Mouse (Mus musculus): ENCODE data around the gene Piwil1. TPM values are rescaled to one million over a fixed set of nuclear protein-coding genes. Genes with fewer than 3 reads are reported as not detected.

Gene Piwil1
- polyA plus RNA-seq (2015; fragmentation: Nextera tagmentation; extraction: Ambion mirVana): not detected in 2 replicates

DNA sequence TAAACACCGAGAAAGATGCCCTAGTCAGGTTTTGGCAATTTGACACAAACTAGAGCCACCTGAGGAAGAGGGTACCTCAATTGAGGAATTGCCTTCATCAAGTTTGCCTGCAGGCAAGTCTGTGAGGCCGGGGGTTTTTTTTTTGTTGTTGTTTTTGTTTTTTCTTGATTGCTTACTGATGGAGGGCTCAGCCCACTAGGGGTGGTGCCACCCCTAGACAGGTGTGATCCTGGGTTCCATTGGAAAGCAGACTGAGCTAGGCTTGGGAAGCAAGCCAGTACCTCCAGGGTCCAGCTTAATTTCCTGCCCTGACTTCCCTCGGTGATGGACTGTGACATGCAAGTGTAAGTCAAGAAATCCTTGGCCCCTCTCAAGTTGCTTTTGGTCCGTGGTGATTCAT is at the start of gene Piwil1:
Piwil1 (plus strand) TSS at position 301 of the 400 bp plus-strand sequence.
- no peaks in the 10 kb centered on the region for H3K36me3 ChIP-seq
- 68% methylated on average over 4 of the region's 4 CpGs for WGBS
- ATAC-seq (ENCODE audit: insufficient number of reproducible peaks, low FRiP score, low TSS enrichment, low read depth): no peak
- H3K9ac ChIP-seq: no peak within 1 kb of the TSS
- H3K9me3 ChIP-seq: no peaks in the 10 kb centered on the region
- H3K27ac ChIP-seq: no peak within 1 kb of the TSS
- H3K4me1 ChIP-seq: peaks cover 9% of the 10 kb centered on the region
- no peaks in the 10 kb centered on the region for H3K27me3 ChIP-seq
- H3K4me2 ChIP-seq: no peak within 1 kb of the TSS
- H3K4me3 ChIP-seq: no peak within 1 kb of the TSS

DNA sequence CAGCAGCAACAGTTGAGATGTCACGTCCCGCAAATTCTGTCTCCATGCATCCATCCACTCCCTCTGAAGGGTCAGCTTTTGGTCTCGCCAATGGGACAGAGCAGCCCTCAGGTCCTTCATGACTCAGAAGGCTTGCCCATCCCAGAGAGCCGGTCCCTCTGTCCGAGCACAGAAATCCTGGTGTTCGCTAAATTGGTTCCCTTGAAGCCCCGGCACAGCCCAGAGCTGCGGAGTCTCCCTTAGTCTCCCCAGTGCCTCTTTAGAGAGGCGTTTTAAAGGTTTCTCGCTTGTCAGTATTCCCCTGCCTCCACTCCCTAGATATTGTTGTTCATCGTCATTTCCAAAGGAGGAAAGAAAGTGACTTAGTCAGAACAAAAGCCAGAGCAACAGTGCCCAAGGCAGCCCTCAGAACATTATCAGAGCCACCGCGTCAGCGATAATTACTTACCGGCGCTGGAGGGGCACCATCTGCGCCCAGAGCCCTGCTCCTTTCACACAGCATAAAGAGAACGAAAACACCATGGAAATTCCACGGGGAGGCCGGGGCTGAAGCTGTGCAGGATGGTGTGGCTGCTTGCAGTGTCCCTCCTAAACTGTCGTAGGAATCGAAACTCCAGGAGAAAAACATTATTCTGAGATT is 45.7 kb upstream of the Piwil1 start:
- Histone ChIP-seq H3K4me3 (no peak overlapping the region), H3K36me3 (no peaks in the 10 kb centered on the region), H3K9ac (no peak overlapping the region), H3K9me3 (no peaks in the 10 kb centered on the region), H3K27me3 (no peaks in the 10 kb centered on the region), H3K27ac (no peak overlapping the region), H3K4me2 (peak overlapping the region; percentile 20), H3K4me1 (no peaks in the 10 kb centered on the region)
- ATAC-seq (ENCODE audit: insufficient number of reproducible peaks, low FRiP score, low TSS enrichment, low read depth): no peak
- 39% methylated on average over 22 of the region's 22 CpGs for WGBS

GRCm38 (mm10) chr5:128660101-128660500 is 42.2 kb upstream of the Piwil1 start:
- Histone ChIP-seq H3K4me3 (no peak overlapping the region), H3K36me3 (no peaks in the 10 kb centered on the region), H3K27ac (no peak overlapping the region), H3K4me2 (no peak overlapping the region), H3K4me1 (no peaks in the 10 kb centered on the region), H3K27me3 (no peaks in the 10 kb centered on the region), H3K9ac (no peak overlapping the region), H3K9me3 (no peaks in the 10 kb centered on the region)
- no peak for ATAC-seq (ENCODE audit: insufficient number of reproducible peaks, low FRiP score, low TSS enrichment, low read depth)
- 61% methylated on average over 8 of the region's 8 CpGs for WGBS

DNA sequence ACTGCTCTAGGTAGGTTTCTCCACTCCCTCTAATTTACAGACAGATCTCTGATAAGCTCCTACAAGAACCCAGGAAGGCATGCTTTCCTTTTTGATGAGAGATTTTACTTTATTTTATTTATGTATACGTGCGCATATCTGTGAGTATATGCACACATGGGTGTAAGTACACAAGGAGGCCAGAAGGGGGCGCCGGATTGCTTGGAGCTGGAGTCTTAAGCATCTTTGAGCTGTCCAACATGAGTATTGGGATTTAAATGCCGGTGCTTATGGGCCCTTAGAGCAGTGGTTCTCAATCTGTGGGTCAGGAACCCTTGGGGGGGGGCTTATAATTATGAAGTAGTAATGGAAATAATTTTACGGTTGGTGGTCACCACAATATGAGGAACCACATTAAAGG is 39.4 kb upstream of the Piwil1 start:
- WGBS: 96% methylated on average over 6 of the region's 6 CpGs

GRCm38 (mm10) chr5:128663976-128664375 is 38.3 kb upstream of the Piwil1 start:
- H3K27me3 ChIP-seq: no peaks in the 10 kb centered on the region
- H3K27ac ChIP-seq: no peak overlapping the region
- H3K4me1 ChIP-seq: peaks cover 11% of the 10 kb centered on the region
- H3K4me2 ChIP-seq: no peak overlapping the region
- no peak for ATAC-seq (ENCODE audit: insufficient number of reproducible peaks, low FRiP score, low TSS enrichment, low read depth)
- no peaks in the 10 kb centered on the region for H3K36me3 ChIP-seq
- H3K9me3 ChIP-seq: no peaks in the 10 kb centered on the region
- 72% methylated on average over 7 of the region's 7 CpGs for WGBS
- H3K4me3 ChIP-seq: no peak overlapping the region
- H3K9ac ChIP-seq: no peak overlapping the region

More for the DNA sequence above, 39.4 kb upstream of the Piwil1 start:
- Histone ChIP-seq H3K36me3 (no peaks in the 10 kb centered on the region), H3K4me2 (no peak overlapping the region), H3K4me3 (no peak overlapping the region), H3K4me1 (peaks cover 9% of the 10 kb centered on the region), H3K9me3 (no peaks in the 10 kb centered on the region), H3K9ac (no peak overlapping the region), H3K27ac (no peak overlapping the region), H3K27me3 (no peaks in the 10 kb centered on the region)
- no peak for ATAC-seq (ENCODE audit: insufficient number of reproducible peaks, low FRiP score, low TSS enrichment, low read depth)

DNA sequence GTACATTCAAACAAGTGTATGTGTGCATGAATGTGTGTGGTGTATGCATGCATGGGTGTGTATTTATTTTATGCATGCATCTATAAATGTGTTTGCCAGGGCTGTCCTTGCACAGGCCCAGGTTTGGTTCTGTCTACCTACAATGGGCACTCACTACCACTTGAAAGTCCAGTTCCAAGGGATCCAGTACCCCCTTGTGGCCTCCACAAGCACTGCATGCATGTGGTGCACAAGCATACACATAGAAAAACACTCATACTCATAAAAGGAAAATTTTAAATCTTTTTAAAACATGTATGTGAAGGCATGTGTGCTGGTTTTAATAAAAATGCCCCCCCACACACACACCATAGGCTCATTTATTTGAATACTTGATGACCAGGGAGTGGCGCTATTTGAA is 37.3 kb upstream of the Piwil1 start:
- WGBS: 97% methylated on average over 1 of the region's 1 CpGs
- H3K27me3 ChIP-seq: no peaks in the 10 kb centered on the region
- H3K4me3 ChIP-seq: no peak overlapping the region
- no peak for ATAC-seq (ENCODE audit: insufficient number of reproducible peaks, low FRiP score, low TSS enrichment, low read depth)
- H3K36me3 ChIP-seq: no peaks in the 10 kb centered on the region
- no peak overlapping the region for H3K27ac ChIP-seq
- H3K9ac ChIP-seq: no peak overlapping the region
- H3K4me2 ChIP-seq: no peak overlapping the region
- H3K4me1 ChIP-seq: peaks cover 11% of the 10 kb centered on the region
- H3K9me3 ChIP-seq: no peaks in the 10 kb centered on the region

GRCm38 (mm10) chr5:128667303-128667702 is 35.0 kb upstream of the Piwil1 start:
- Histone ChIP-seq H3K36me3 (no peaks in the 10 kb centered on the region), H3K27ac (no peak overlapping the region), H3K4me1 (peaks cover 11% of the 10 kb centered on the region), H3K4me3 (peak overlapping the region; percentile 20), H3K27me3 (no peaks in the 10 kb centered on the region), H3K9ac (no peak overlapping the region), H3K4me2 (peak overlapping the region; percentile 40), H3K9me3 (no peaks in the 10 kb centered on the region)
- ATAC-seq (ENCODE audit: insufficient number of reproducible peaks, low FRiP score, low TSS enrichment, low read depth): no peak
- 17% methylated on average over 7 of the region's 7 CpGs for WGBS

GRCm38 (mm10) chr5:128674124-128674523 is 28.2 kb upstream of the Piwil1 start:
- Histone ChIP-seq H3K4me2 (no peak overlapping the region), H3K4me1 (no peaks in the 10 kb centered on the region), H3K27me3 (no peaks in the 10 kb centered on the region), H3K27ac (no peak overlapping the region), H3K9me3 (no peaks in the 10 kb centered on the region), H3K36me3 (no peaks in the 10 kb centered on the region), H3K4me3 (no peak overlapping the region), H3K9ac (no peak overlapping the region)
- no peak for ATAC-seq (ENCODE audit: insufficient number of reproducible peaks, low FRiP score, low TSS enrichment, low read depth)
- 58% methylated on average over 9 of the region's 9 CpGs for WGBS

GRCm38 (mm10) chr5:128677373-128677772 is 25.0 kb upstream of the Piwil1 start:
- Histone ChIP-seq H3K27ac (no peak overlapping the region), H3K36me3 (no peaks in the 10 kb centered on the region), H3K4me2 (no peak overlapping the region), H3K4me3 (no peak overlapping the region), H3K9me3 (no peaks in the 10 kb centered on the region), H3K27me3 (no peaks in the 10 kb centered on the region), H3K9ac (no peak overlapping the region), H3K4me1 (no peaks in the 10 kb centered on the region)
- 83% methylated on average over 4 of the region's 4 CpGs for whole genome bisulfite sequencing
- ATAC-seq (ENCODE audit: insufficient number of reproducible peaks, low FRiP score, low TSS enrichment, low read depth): no peak

DNA sequence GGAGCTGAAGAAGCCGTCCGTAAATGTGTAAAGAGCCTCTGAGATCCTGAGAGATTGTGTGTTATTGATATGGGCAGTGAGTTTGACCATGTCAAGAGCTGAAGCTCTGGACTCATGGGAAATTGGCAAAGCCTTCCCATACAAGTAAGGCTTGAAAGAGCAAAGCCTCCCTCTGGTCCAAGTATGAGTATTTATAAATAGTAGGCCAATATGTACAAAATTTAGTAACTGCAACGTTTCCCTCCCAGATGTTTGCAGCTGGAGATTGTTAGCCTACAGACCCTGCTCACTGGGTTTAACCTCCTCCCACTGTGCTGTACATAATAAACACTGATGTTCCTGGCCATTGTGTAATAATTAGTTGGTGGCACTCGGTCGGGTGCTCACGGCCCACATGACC is 24.5 kb upstream of the Piwil1 start:
- H3K4me1 ChIP-seq: no peaks in the 10 kb centered on the region
- no peak for ATAC-seq (ENCODE audit: insufficient number of reproducible peaks, low FRiP score, low TSS enrichment, low read depth)
- H3K27me3 ChIP-seq: no peaks in the 10 kb centered on the region
- 45% methylated on average over 6 of the region's 6 CpGs for WGBS
- no peak overlapping the region for H3K4me2 ChIP-seq
- H3K9ac ChIP-seq: no peak overlapping the region
- no peaks in the 10 kb centered on the region for H3K36me3 ChIP-seq
- no peak overlapping the region for H3K4me3 ChIP-seq
- H3K27ac ChIP-seq: no peak overlapping the region
- H3K9me3 ChIP-seq: no peaks in the 10 kb centered on the region

DNA sequence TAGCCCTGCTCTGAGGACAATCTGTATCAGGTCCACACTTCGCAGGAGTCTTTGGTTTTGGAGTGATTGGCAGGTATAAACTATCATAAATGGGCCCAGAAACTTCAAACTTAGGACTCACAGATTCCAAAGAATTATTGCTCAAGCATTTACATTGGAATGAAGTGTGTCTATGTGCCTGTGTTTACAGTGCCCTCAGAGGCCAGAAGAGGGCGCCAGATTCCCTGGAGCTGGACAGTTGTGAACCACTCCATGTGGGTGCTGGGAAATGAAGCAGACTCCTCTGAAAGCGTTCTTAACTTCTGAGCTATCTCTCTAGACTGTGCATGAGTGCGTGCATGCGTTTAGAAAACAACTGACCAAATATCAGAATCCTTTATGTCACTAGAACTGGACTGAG is 20.9 kb upstream of the Piwil1 start:
- Histone ChIP-seq H3K4me3 (no peak overlapping the region), H3K9me3 (no peaks in the 10 kb centered on the region), H3K27ac (no peak overlapping the region), H3K36me3 (no peaks in the 10 kb centered on the region), H3K4me2 (no peak overlapping the region), H3K27me3 (no peaks in the 10 kb centered on the region), H3K9ac (no peak overlapping the region), H3K4me1 (peaks cover 6% of the 10 kb centered on the region)
- ATAC-seq (ENCODE audit: insufficient number of reproducible peaks, low FRiP score, low TSS enrichment, low read depth): no peak
- 46% methylated on average over 5 of the region's 5 CpGs for WGBS

- ATAC-seq (ENCODE audit: insufficient number of reproducible peaks, low FRiP score, low TSS enrichment, low read depth): no peak
- no peak overlapping the region for H3K9ac ChIP-seq
- peak overlapping the region; percentile 30 for H3K4me2 ChIP-seq
- WGBS: 7% methylated on average over 10 of the region's 10 CpGs
- no peaks in the 10 kb centered on the region for H3K9me3 ChIP-seq
- H3K4me1 ChIP-seq: peaks cover 6% of the 10 kb centered on the region
- H3K27me3 ChIP-seq: no peaks in the 10 kb centered on the region
- H3K36me3 ChIP-seq: no peaks in the 10 kb centered on the region
- H3K4me3 ChIP-seq: 0 out of 2 replicates have a peak overlapping the region, but pooled peaks have one; percentile 5
- H3K27ac ChIP-seq: no peak overlapping the region
Measured at GRCm38 (mm10) chr5:128684192-128684591, 18.1 kb upstream of the Piwil1 start.

DNA sequence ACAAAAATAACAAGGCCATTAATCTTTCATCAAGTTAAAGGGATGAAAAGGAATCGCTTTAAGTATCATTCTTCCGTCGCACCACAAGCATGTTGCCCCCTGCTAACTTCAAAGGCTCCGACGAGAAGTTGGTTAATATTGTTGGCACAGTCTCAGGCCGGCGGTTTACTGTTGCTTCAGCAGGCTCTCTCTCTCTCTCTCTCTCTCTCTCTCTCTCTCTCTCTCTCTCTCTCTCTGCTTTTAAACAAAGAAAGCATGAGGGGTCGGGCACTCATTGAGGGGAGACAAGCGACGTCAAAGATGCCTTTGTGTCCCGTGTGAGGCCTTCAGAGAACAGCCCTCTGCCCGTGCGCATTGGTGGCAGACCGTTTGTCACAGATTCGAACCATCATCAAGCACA is 17.7 kb upstream of the Piwil1 start:
- 9% methylated on average over 15 of the region's 15 CpGs for WGBS
- Histone ChIP-seq H3K27ac (no peak overlapping the region), H3K4me2 (peak overlapping the region; percentile 30; the same call in 1 of the 2 replicates), H3K27me3 (no peaks in the 10 kb centered on the region), H3K4me1 (peaks cover 6% of the 10 kb centered on the region), H3K36me3 (no peaks in the 10 kb centered on the region), H3K9ac (no peak overlapping the region), H3K9me3 (no peaks in the 10 kb centered on the region), H3K4me3 (0 out of 2 replicates have a peak overlapping the region, but pooled peaks have one; percentile 5)
- no peak for ATAC-seq (ENCODE audit: insufficient number of reproducible peaks, low FRiP score, low TSS enrichment, low read depth)

Measured in limb, embryonic 15.5 days (tissue).